In the genomic region with DNA sequence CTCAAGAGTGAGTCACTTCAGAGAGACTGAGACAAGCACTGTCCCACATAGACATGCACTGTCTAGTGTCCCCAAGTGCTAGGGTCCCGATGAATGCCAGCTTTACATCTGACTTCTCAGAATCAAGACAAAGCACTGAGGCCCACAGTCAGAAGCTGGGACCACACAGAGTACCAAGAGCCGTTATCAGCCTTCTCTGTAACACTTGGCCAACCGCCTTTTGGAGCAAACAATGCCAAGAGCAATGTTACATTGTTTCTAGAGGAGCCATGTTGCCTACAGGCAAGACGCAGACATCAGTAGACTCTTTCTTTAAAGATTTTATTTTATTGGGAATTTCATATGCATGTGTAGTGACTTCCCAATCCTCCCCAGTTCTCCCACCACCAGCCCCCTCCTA, we compare ENCODE assay signal across 20 mouse cellular contexts.
DNase-seq lines count a peak whose midpoint lies in the region; ATAC-seq and TF ChIP-seq lines count a peak whose summit lies in the region.
"Had no signal": no experiment of that assay in that cellular context is flagged by ENCODE, and none has a peak within 500 bp of the region (broad histone marks: within the 10 kb centered on the region; RNA-seq: fewer than 3 reads in every experiment).

No protein-coding gene starts in this region.

- TF ChIP-seq CTCF in testis, adult 2 months (IDR thresholded peaks at IDR 0.05; ENCODE audit: control insufficient read depth, insufficient read depth, insufficient replicate concordance, low read depth, low read length) = no peak
- no peak for TF ChIP-seq CTCF in gastrocnemius, adult 2 months (IDR thresholded peaks at IDR 0.05)
- TF ChIP-seq CTCF in lung, postnatal 0 days (IDR thresholded peaks at IDR 0.05) = no peak

- H3K27ac ChIP-seq in testis, adult 2 months (ENCODE audit: control insufficient read depth, insufficient read depth, low read depth, low read length) = peak overlapping the region; percentile 57
- no peak overlapping the region for H3K27ac ChIP-seq in gastrocnemius, adult 2 months
- no peak overlapping the region for H3K27ac ChIP-seq in lung, postnatal 0 days (ENCODE audit: low read length)
- H3K27ac ChIP-seq: forebrain, embryonic 10.5 days; forebrain, embryonic 13.5 days; heart, embryonic 13.5 days; hindbrain, embryonic 12.5 days; hindbrain, embryonic 15.5 days had no signal

- no peak overlapping the region for H3K4me2 ChIP-seq in lung, postnatal 0 days (replicated peaks; ENCODE audit: low read depth, low read length)
- H3K4me2 ChIP-seq: forebrain, embryonic 13.5 days; heart, embryonic 13.5 days; hindbrain, embryonic 12.5 days; hindbrain, embryonic 15.5 days had no signal

- no peak for TF ChIP-seq EP300 in lung, postnatal 0 days (IDR thresholded peaks at IDR 0.05)

- H3K27me3 ChIP-seq in testis, adult 2 months (ENCODE audit: control insufficient read depth, insufficient read depth, low read length) = no peaks in the 10 kb centered on the region
- H3K27me3 ChIP-seq in lung, postnatal 0 days (replicated peaks; ENCODE audit: insufficient read depth, low read length) = no peaks in the 10 kb centered on the region
- H3K27me3 ChIP-seq: forebrain, embryonic 13.5 days; heart, embryonic 13.5 days; hindbrain, embryonic 12.5 days; hindbrain, embryonic 15.5 days had no signal

- no peaks in the 10 kb centered on the region for H3K36me3 ChIP-seq in testis, adult 2 months (ENCODE audit: control insufficient read depth, insufficient read depth, low read length)
- no peaks in the 10 kb centered on the region for H3K36me3 ChIP-seq in lung, postnatal 0 days (ENCODE audit: insufficient read depth, low read length)
- H3K36me3 ChIP-seq: forebrain, embryonic 10.5 days; hindbrain, embryonic 12.5 days; hindbrain, embryonic 15.5 days had no signal

- intact Hi-C loops in gastrocnemius, adult 2 months (cut with DNase I) = no loop called here

- H3K4me1 ChIP-seq in testis, adult 2 months (ENCODE audit: control insufficient read depth, insufficient read depth, low read length) = peaks cover 3% of the 10 kb centered on the region; the same call in 1 of the 2 replicates
- no peaks in the 10 kb centered on the region for H3K4me1 ChIP-seq in lung, postnatal 0 days (ENCODE audit: insufficient read depth, low read depth, low read length)
- H3K4me1 ChIP-seq: forebrain, embryonic 13.5 days; hindbrain, embryonic 12.5 days had no signal

- no peak for TF ChIP-seq POLR2A in testis, adult 2 months (IDR thresholded peaks at IDR 0.05; ENCODE audit: control insufficient read depth, low read depth, low read length)

- 77% methylated on average over 4 of the region's 4 CpGs for WGBS in lung, postnatal 0 days

- no peak overlapping the region for H3K4me3 ChIP-seq in testis, adult 2 months (ENCODE audit: control insufficient read depth, low read depth, low read length)
- no peak overlapping the region for H3K4me3 ChIP-seq in gastrocnemius, adult 2 months
- no peak overlapping the region for H3K4me3 ChIP-seq in lung, postnatal 0 days (ENCODE audit: low read depth, low read length)
- H3K4me3 ChIP-seq: forebrain, embryonic 10.5 days; forebrain, embryonic 13.5 days; heart, embryonic 13.5 days; hindbrain, embryonic 12.5 days; hindbrain, embryonic 15.5 days had no signal

- no peak overlapping the region for H3K9ac ChIP-seq in lung, postnatal 0 days (replicated peaks; ENCODE audit: low read depth)
- H3K9ac ChIP-seq: forebrain, embryonic 13.5 days; heart, embryonic 13.5 days; hindbrain, embryonic 12.5 days; hindbrain, embryonic 15.5 days had no signal

- no peaks in the 10 kb centered on the region for H3K9me3 ChIP-seq in lung, postnatal 0 days (ENCODE audit: low read length)
- H3K9me3 ChIP-seq: forebrain, embryonic 10.5 days; forebrain, embryonic 13.5 days; heart, embryonic 13.5 days; hindbrain, embryonic 12.5 days; hindbrain, embryonic 15.5 days had no signal

- DNase-seq in heart, postnatal 4 days = peak; percentile 35
- DNase-seq in heart, adult 9 months (ENCODE audit: low spot score in 2 of 2) = no peak
- DNase-seq in brain, adult 2 months (ENCODE audit: low read depth, low spot score) = peak; percentile 22
- no peak for DNase-seq in gastrocnemius, adult 2 months
- no peak for DNase-seq in lung, postnatal 0 days (ENCODE audit: low spot score)
- DNase-seq: adrenal gland, adult 8-10 months; adrenal gland, postnatal 25 days; cerebellum, adult 18-20 months; cerebellum, adult 9-10 months; cerebellum, postnatal 14 days; gastrocnemius, postnatal 14 days; heart, adult 11 months had no signal

- ATAC-seq in lung, postnatal 0 days = no peak
- ATAC-seq: CD4-positive, CD25-positive, alpha-beta regulatory T cell, adult 4 months; forebrain, embryonic 13.5 days; forebrain, embryonic 16.5 days had no signal

Comparison
In these comparisons a context has a peak if more than half of its experiments do, and no peak if none do; other contexts are left out.
1. DNase-seq: peak in heart, postnatal 4 days (single experiment) and brain, adult 2 months (single experiment); none in heart, adult 9 months (0 of 2), gastrocnemius, adult 2 months (single experiment) and lung, postnatal 0 days (single experiment).